Mouse (Mus musculus): ENCODE measurements at regions not wholly inside any gene's neighbourhood (a gene's known extent, or its start where the extent isn't known, plus 50 kb on each side); places are given as distances from the start of the nearest gene placed in this dataset.

DNA sequence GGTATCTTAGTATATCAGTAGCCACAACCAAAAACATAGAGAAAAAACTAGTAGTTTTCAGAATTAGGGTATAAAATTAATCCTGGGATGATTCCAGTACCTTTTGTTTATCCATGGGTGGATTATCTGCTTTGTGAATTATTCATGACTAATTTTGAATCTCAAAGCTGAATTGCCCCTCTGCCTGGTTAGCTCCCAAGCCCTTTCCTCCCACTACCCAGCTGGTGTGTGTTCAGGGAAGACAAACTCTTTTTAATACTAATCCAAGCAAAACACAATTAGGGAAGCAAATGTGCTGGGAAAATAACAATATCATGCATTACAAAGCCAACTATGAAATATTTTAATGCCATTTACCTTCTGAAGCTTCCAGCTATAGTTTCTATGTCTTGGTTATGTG is 347.4 kb downstream of the Gm43517 start:
- DNase-seq (ENCODE audit: low spot score in 2 of 2): peak; percentile 54 to 78

DNA sequence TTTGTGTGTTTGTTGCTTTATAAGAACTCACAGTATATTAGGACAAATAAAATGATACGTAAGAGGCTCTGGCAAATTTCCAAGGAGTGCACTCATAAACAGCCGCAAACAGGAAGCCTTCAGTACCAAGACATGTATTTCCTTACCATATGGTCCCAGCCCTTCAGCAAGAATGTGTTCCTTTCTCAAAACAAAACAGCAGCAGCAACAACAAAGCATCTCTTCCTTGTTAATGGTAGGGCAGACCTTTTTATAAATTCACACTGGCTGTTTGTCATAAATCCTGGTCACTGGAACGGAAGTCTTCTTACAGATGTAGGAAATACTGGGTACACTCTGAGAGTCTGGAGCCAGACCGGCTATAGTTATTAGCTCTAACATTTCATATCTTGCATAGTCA is 352.1 kb downstream of the Gm43517 start:
- DNase-seq (ENCODE audit: low spot score in 2 of 2): peak in 1 of 2 experiments; percentile 28

DNA sequence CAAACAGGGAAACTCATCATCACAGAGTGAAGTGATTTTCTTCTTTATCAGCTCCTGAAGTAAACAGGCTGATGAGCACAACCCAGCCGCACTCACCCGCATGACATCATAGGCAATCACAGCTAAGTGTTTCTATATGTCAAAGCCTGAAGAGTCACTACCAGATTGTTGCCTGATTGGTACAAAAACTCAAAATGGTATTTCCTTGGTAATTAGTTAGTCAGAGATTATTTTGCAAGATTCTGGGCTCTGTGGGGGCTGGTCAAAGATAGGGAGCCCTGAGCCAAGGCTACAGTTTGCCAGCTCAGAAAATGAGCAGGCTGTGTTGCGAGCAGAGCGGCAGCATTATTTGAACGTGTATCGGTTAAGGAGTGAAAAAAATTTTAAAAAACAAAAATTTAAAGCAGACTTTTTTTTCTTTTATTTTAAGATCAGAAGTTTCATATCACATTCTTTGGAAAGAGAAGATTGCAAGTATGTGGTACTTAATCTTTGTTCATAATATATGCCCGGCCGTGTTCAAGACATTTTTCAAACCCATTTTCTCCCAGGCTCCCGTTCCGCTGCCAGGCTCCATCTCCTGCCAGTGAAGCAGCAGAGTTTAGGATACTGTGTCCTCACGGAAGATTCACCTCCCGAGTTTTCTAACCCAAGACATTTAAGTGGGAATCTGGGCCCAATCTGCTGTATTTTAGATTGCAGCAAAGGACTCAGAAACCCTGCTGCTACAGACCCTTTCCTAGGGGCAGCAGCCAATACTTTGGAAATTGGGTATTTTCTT is 355.2 kb downstream of the Gm43517 start:
- DNase-seq (ENCODE audit: low spot score in 2 of 2): peak; percentile 52 to 73

DNA sequence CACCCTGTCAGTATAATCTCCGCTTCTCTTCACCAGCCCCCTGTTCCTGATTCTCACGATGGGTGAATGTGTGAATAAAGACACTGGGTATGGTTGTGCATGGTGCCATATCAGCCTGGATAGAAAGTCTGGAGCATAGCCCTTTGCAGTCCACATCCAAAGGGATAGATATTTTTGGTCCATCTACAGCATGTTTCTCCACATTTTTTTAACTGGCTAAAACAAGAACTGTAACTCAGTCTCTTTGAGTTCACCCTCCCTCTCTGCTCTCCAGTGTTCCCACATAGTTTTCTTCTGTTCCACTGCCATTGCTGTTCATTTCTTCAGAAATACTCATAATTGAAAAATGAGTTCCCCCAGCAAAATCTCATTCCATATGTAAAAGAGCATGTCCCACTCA is 358.4 kb downstream of the Gm43517 start:
- no peak for DNase-seq (ENCODE audit: low spot score in 2 of 2)

DNA sequence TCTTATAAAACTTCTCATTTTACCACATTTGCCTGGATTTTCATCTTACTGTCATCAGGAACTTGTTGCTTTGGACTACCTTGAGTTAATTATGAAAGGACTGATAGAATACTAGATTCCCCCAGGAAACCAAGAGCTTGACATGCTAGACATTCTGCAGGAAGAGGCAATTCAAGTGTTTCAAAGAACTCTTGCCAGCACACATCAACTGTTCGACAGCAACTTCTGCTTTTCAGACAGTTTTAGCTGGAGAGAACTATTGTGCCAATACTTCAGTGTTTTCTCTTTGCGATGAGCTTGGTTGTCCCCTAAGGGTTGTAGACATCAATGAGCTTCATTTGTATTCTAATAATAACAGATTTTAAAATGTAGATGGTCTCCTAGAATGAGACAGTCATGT is 362.1 kb downstream of the Gm43517 start:
- DNase-seq (ENCODE audit: low spot score in 2 of 2): no peak

DNA sequence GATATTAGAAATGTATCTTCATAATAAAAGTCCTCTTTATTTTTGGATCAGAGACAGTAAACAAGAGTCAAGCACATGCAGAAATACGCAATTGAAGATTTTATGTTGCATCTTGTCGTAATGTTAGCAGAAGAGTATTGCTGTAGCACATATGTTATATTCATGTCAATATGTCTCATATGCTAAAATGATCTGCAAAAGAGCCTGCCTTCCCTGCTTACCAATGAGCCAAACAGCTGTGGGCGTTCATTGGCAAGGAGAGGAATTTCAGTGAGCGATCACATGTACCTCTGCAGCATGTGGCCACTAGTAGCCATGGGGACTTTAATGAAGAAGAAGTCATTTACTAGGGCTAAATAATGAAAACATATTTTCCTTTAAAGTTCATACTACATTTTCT is 373.4 kb downstream of the Gm43517 start:
- DNase-seq (ENCODE audit: low spot score in 2 of 2): peak; percentile 21 to 41

DNA sequence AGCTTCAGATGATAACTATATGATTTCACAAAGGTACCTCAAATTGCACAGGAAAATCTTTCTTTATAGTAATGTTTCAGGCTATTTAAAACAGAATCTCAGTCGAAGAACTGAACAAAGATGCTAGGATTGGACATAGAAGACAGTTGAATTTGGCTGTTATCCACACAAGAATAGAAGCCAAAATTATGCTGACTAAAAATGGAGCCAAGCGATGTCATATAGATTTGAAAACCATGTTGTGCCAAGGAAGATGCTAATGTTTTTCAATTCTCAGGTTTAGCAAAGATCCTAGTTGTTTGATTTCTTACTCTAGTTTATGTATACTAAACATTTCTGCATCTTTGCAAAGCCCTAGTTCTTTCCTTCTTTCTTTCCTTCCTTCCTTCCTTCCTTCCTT is 379.6 kb downstream of the Gm43517 start:
- no peak for DNase-seq (ENCODE audit: low spot score in 2 of 2)

DNA sequence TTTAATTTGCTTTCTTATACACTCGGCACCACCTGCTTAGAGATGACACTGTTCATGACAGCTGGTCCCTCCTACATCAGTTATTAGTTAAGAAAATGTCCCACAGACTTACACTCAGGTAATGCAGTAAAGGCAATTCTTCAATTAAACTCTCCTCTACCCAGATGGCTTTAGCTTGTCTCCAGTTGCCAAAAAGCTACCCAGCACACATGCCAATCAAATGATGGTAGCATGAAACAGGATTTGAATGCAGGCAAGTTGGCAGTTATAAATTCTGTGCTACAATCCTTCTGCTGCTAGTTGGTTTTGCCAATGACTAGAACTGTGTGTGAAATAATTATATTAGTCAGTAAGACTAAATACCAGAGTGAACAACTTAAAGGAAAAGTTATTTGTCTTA is 423.4 kb downstream of the Gm43517 start:
- DNase-seq (ENCODE audit: low spot score in 2 of 2): peak; percentile 44 to 61

DNA sequence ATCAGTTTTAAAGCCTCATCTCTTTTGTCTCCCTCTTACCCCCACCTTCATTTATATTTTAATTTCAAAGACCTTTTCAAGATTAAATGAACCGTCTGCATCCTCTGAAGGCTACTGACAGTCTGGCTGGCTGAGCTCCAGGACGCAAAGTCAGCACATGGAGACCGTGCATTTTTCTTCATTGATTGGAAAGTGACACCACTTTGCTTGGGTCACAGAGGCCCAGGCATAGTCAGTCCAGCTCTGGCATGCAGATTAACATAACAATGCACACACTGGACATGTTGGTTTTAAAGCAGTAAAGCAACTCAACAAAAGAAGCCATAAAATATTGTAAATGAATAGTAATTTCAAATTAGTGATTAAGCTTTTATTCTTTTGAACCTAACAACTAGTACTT is 429.7 kb downstream of the Gm43517 start:
- DNase-seq (ENCODE audit: low spot score in 2 of 2): no peak

DNA sequence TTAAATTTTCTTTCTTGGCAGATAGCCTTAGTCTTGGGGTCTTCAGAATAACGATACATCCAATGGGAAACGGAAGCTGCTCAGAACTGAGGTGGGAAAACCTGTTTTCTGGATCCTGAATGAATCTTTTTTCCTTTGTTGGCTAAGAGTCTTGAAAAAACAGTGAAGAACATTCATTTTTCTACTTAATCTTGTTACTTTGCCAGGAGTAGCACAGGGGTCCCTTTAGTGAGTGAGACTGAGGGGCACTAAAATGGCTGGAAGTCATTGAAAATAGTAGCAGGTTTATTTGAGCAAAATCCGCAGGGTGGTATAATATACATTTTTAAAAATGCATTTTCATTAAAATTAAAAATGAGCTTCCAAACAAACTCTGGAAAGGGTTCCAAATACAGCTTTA is 442.8 kb downstream of the Gm43517 start:
- DNase-seq (ENCODE audit: low spot score in 2 of 2): no peak

DNA sequence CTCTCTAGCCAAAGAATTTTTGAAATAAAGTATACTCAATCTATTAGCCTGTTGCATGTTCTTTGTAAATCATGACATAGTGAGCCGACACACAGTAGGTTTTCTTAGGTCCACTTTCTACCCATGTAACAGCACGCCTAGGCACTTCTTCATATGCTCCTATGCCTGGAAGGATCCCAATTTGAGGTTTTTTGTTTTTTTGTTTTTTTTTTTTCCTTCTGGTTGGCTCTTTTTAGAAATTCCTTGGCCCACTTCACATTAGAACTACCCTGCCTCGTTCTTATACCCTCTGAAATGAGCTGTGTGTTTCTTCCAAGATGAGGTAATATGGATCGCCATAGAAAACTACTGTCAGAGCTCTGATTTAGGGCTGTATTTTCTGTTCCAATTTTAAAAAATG is 443.6 kb downstream of the Gm43517 start:
- DNase-seq (ENCODE audit: low spot score in 2 of 2): no peak

DNA sequence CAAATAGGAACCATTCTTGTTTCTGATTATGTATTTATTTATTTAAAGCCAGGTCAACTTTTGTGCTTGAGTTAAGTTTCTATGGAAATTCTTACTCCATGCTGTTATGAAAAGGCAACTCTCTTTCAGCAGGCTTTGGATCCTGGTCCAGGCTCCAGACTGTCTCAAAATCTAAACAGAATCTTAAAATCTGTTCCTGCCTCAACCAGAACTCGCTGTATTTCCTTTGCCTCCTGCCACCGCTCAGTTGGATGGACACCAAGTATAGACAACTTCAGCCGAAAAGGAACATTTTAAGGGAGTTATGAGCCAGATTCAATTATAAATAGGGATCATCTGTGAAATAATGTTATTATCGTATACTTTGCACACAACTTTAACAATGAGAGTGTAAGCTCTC is 445.7 kb downstream of the Gm43517 start:
- peak; percentile 31 to 75 for DNase-seq (ENCODE audit: low spot score in 2 of 2)

DNA sequence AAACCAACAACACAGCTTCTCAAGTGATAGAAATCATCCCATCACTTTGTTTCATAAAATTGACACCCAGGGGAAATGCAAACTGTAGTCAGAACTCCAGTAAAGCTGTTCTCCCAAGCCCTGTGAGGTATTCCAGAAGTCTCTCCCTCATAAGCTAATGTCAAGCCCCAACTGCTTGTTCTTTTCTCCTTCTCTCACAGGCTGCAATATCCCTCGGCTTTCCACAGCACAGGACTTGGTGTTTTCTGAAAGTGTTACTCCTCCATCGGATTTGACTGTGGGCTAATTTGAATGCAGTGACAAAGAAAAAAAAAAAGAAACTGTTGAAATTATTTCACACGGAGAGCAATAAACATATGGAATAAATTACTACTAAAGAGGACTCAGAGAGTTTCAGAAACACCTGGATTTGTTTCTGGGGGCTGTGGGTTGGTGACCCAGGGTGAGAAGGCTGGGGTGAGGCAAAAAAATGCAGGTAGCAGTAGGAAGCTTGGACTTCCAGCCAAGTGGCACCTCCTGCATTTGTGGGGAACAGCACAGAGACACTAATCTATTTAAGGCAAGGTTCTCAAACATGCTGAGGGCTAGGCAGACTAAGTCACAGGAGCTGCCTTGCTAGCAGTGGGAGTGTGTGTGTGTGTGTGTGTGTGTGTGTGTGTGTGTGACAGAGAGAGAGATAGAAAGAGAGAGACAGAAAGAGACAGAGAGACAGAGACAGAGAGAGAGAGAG is 447.3 kb downstream of the Gm43517 start:
- DNase-seq (ENCODE audit: low spot score in 2 of 2): peak in 1 of 2 experiments; percentile 34

DNA sequence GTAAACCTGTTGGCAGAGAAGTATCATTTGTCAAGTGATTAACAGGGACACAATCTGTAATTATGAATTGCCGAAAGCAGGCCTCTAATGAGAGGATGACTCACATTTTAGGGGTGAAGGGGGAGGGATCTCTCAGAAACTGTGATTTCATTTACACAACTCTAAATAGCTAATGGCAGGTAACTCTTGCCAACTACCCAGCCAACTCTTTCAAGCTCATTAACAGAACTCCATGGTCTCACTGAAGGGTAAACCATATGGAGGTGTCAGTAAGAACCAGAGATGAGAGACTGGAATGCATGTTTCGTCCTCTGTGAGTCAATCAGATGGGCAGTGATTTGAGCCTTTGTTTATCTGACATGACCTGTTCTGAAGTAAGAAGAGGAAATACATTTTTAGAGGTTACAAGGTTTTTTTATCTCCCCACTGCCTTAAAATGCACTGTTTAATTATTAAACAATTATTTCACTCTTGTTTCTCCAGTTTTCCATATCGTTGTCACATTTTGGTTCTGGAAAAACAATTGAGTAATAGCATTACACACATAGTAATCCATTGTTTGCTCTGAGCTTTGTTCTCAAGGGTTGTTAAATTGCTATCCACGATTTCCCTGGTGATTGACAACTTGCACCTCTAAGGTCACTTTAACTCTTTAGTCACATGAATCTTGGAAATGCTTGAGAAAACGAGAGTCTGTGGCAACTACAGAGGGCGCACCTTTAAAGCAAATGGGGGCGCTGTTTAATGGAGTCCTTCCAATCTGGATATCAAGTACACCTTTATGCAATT is 451.5 kb downstream of the Gm43517 start:
- DNase-seq (ENCODE audit: low spot score in 2 of 2): peak; percentile 11 to 47

DNA sequence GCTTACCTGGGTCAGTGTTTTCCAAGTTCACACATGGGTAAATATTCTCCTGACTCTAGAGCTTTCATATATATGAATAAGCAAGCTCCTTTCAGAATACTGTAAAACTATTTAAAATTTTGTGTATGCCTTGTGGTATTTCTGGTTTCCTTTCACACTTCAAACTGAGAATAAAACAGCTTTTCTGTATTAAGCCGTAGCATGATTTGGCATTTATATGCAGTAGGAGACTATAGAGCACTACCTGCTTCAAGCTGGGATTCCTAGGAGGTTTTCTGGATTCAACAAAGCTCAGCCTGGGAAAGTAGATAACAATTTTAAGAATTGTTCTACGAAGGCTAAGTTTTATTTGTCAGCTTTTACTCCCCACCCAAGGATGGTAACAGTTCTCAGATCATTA is 500.5 kb downstream of the Gm43517 start:
- no peak for DNase-seq (ENCODE audit: low spot score in 2 of 2)

DNA sequence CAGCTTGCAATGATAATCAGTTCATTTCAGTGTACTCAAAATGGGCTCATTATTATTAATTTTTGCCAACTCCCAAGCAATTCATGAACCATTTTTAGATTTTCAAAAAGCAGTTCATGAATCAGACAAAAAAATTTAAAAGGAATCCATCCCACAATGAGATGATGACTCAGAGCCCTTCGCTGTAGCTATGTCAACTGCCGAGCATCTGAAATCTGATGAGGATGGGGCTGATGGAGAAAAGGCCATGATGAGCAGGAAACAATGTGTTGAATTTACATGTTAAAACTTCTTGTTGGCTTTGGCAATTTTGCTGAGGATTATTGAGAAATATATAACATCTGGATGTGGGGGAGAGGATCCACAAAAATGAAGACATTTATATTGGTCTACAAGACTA is 502.3 kb downstream of the Gm43517 start:
- DNase-seq (ENCODE audit: low spot score in 2 of 2): peak; percentile 23 to 55

DNA sequence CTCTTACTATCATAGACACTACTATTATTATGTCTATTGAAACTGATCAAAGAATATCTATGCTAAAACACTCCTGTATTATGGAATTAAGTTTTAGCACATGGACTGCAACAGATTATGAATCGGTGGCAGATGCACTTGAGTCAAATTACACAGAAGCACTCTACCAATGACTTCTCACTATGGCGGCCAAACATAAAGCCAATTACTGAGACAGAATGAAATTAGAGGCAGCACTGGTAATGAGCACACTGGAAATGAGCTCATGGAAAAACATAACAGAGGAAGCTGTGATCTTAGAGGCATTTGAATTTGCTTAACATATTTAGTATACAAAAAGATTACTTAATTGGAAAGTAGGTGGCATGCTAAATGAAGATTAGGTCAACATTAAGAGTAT is 512.8 kb downstream of the Gm43517 start:
- no peak for DNase-seq (ENCODE audit: low spot score in 2 of 2)

DNA sequence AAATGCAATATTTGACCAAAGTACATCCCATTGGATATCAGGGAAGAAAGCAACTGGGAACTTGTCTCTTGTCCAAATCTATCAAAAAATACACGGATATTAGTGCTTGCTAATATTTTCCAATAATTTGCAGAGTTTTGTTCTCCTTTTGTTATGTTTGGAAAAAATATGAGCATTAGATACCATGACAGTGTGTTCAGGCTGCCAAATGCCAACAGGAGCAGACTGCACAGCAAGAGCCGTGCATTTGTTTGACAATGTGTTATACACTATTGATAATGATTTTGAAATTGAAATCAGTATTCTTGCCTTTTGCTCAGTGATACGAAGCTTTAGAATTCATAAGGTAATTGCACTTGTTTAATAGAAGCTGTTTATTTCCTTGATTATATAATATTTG is 530.7 kb downstream of the Gm43517 start:
- peak; percentile 8 to 69 for DNase-seq (ENCODE audit: low spot score in 2 of 2)

DNA sequence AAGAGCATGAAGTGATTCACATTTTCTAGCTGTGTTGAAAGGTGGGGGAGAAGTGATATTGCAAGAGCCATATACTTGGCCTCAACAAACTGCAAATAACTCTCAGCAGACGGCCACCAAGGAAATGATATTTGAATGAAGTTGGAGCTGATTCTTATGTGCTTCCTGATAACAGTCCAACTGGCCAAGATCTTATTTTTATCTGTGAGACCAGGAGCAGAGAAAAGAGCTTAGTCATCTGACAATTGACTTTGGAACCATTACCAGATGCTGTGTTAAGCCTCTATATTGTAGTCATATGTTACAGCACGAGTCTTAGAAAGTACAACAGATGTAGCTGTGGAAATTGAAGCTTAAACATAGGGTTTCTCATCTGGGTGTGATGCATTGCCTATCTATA is 536.6 kb downstream of the Gm43517 start:
- no peak for DNase-seq (ENCODE audit: low spot score in 2 of 2)

DNA sequence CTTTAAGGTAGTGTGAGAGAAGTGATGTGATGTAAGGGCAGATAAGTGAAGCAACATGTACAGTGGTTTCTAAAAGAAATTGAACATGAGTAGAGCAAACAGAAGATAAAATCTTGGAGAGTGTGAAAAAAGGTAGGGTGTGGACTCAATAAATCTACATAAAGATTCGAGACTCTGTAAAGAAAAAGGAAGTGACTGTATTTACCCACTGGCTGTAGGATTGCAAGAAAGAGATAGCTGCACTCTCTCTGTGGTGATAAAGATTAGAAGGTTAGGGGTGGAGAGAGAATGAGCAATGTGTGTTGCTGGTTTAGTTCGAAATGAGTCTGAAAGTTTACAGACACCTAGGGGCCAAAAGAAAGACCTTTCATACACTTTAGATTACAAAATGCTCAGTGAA is 555.8 kb downstream of the Gm43517 start:
- no peak for DNase-seq (ENCODE audit: low spot score in 2 of 2)

DNA sequence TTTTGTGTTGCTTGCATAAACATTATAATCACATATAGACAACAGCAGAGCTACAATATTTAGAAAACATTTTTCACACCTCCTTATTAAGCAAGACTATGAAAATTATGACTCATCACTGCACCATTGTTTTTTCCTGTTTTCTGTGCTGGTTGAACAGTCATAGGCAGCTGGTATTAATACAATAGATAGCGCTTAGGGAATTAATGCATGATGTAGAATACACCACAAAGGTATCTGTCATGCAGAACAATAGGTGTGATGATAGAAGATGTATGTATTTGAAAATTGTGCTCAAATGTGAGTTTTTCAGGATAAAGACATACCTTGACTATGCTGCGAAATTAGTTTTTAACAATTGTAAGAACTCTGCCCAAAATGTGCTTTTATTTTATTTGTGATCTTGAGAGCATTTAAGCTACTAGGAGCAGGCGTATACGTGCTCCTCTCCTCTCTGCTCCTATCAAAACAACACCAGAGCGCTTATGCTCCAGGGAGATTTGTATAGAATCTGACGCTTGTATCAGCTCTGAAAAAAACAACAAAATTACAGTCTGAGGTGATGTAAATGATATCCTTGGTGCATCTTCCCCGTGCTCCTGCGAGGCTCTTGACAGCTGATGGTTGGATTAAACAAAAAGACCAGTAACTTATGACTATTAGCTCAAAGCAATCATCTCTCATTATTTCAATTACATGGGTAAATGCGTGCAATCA is 560.1 kb downstream of the Gm43517 start:
- DNase-seq (ENCODE audit: low spot score in 2 of 2): no peak
